Mouse (Mus musculus): ENCODE results near the gene Ciao1. TPM values are rescaled to one million over a fixed set of nuclear protein-coding genes. Genes with fewer than 3 reads are reported as not detected.
"Not testable (repeated sequence)": the region's sequence is repeated elsewhere in the genome, so short reads cannot be mapped to it uniquely, and the experiment has no call there.

Ciao1 gene
- total RNA-seq, 1 experiment, result 86.2 TPM

GRCm38 (mm10) chr2:127210701-127211100 lies 36.9 kb downstream of the Ciao1 start:
- Histone ChIP-seq H3K9ac (ENCODE audit: insufficient read depth, low read depth, low read length, poor library complexity, severe bottlenecking) (no peak overlapping the region), H3K4me3 (ENCODE audit: insufficient read depth in 1 of 2, low read depth in 1 of 2, low read length in 2 of 2, poor library complexity in 1 of 2, severe bottlenecking in 1 of 2) (no peak overlapping the region), H3K27ac (ENCODE audit: insufficient read depth, low read depth, low read length, poor library complexity, severe bottlenecking) (no peak overlapping the region), H3K4me1 (ENCODE audit: control insufficient read depth in 2 of 2, insufficient read depth in 2 of 2, low read length in 2 of 2, poor library complexity in 1 of 2) (no peaks in the 10 kb centered on the region), H3K9me3 (ENCODE audit: control insufficient read depth, insufficient read depth, low read depth, low read length) (no peaks in the 10 kb centered on the region), H3K36me3 (ENCODE audit: control insufficient read depth, insufficient read depth, low read length, poor library complexity, severe bottlenecking) (peaks cover 28% of the 10 kb centered on the region)
- in situ Hi-C loops (cut with MboI; ENCODE audit: low sequenced_read_pairs in 2 of 2, unreplicated experiment in 2 of 2), result loop anchor here in 1 of 2 experiments (25.0 kb wide), 1 partner anchor 1427 kb away; no protein-coding TSS in a partner anchor
- TF ChIP-seq CHD2 (IDR thresholded peaks at IDR 0.05; ENCODE audit: low read depth, low read length) (no peak), ZNF384 (IDR thresholded peaks at IDR 0.05; ENCODE audit: low read depth, low read length) (no peak), MAFK (IDR thresholded peaks at IDR 0.05; ENCODE audit: insufficient read depth, low read depth, low read length) (no peak), ZC3H11A (IDR thresholded peaks at IDR 0.05; ENCODE audit: borderline replicate concordance, low read depth, low read length) (no peak), HCFC1 (IDR thresholded peaks at IDR 0.05; ENCODE audit: borderline replicate concordance, insufficient read depth, low read length) (no peak)
- no peak for DNase-seq (ENCODE audit: low read depth, low spot score)

DNA sequence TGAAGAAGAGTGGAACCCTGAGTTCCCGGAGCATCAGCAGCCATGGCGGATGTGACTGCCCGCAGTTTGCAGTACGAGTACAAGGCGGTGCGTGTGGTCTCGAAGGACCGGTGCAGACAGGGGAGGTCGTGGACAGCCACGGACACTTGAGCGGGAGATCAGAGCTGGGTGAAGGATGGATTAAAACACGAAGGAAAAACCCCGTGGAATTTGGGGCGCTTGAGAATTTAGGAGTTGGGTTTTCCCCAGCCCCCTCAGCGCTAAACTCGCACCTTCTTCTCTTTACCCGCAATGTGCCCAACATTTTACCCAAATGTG lies 39.2 kb downstream of the Ciao1 start:
- DNase-seq (ENCODE audit: low read depth, low spot score), result no peak
- Histone ChIP-seq H3K4me1 (ENCODE audit: control insufficient read depth in 2 of 2, insufficient read depth in 2 of 2, low read length in 2 of 2, poor library complexity in 1 of 2) (no peaks in the 10 kb centered on the region), H3K9me3 (ENCODE audit: control insufficient read depth, insufficient read depth, low read depth, low read length) (no peaks in the 10 kb centered on the region), H3K9ac (ENCODE audit: insufficient read depth, low read depth, low read length, poor library complexity, severe bottlenecking) (peak overlapping the region; percentile 97), H3K4me3 (ENCODE audit: insufficient read depth in 1 of 2, low read depth in 1 of 2, low read length in 2 of 2, poor library complexity in 1 of 2, severe bottlenecking in 1 of 2) (peak overlapping the region; percentile 88 to 99), H3K36me3 (ENCODE audit: control insufficient read depth, insufficient read depth, low read length, poor library complexity, severe bottlenecking) (peaks cover 24% of the 10 kb centered on the region), H3K27ac (ENCODE audit: insufficient read depth, low read depth, low read length, poor library complexity, severe bottlenecking) (peak overlapping the region; percentile 68; the same call in 1 of the 2 replicates)
- in situ Hi-C loops (cut with MboI; ENCODE audit: low sequenced_read_pairs in 2 of 2, unreplicated experiment in 2 of 2), result loop anchor here in 1 of 2 experiments (25.0 kb wide), 1 partner anchor 1429 kb away; no protein-coding TSS in a partner anchor
- TF ChIP-seq CHD2 (IDR thresholded peaks at IDR 0.05; ENCODE audit: low read depth, low read length) (no peak), HCFC1 (IDR thresholded peaks at IDR 0.05; ENCODE audit: borderline replicate concordance, insufficient read depth, low read length) (no peak), ZNF384 (IDR thresholded peaks at IDR 0.05; ENCODE audit: low read depth, low read length) (no peak)

- Histone ChIP-seq H3K9me3 (ENCODE audit: control insufficient read depth, insufficient read depth, low read depth, low read length) (no peaks in the 10 kb centered on the region), H3K27ac (ENCODE audit: insufficient read depth, low read depth, low read length, poor library complexity, severe bottlenecking) (peak within 1 kb of the TSS; percentile 68), H3K36me3 (ENCODE audit: control insufficient read depth, insufficient read depth, low read length, poor library complexity, severe bottlenecking) (peaks cover 23% of the 10 kb centered on the region), H3K4me1 (ENCODE audit: control insufficient read depth in 2 of 2, insufficient read depth in 2 of 2, low read length in 2 of 2, poor library complexity in 1 of 2) (no peaks in the 10 kb centered on the region), H3K4me3 (ENCODE audit: insufficient read depth in 1 of 2, low read depth in 1 of 2, low read length in 2 of 2, poor library complexity in 1 of 2, severe bottlenecking in 1 of 2) (peak within 1 kb of the TSS; percentile 88 to 99), H3K9ac (ENCODE audit: insufficient read depth, low read depth, low read length, poor library complexity, severe bottlenecking) (peak within 1 kb of the TSS; percentile 97)
- TF ChIP-seq HCFC1 (IDR thresholded peaks at IDR 0.05; ENCODE audit: borderline replicate concordance, insufficient read depth, low read length), result peak; percentile 97
- no peak for TF ChIP-seq MAFK (IDR thresholded peaks at IDR 0.05; ENCODE audit: insufficient read depth, low read depth, low read length)
- TF ChIP-seq CHD2 (IDR thresholded peaks at IDR 0.05; ENCODE audit: low read depth, low read length), result peak; percentile 94
- no peak for TF ChIP-seq ZC3H11A (IDR thresholded peaks at IDR 0.05; ENCODE audit: borderline replicate concordance, low read depth, low read length)
- 0 out of 2 replicates have a peak, but pooled peaks have one; percentile 20 for TF ChIP-seq ZNF384 (IDR thresholded peaks at IDR 0.05; ENCODE audit: low read depth, low read length)
- DNase-seq (ENCODE audit: low read depth, low spot score), result peak; percentile 93
- in situ Hi-C loops (cut with MboI; ENCODE audit: low sequenced_read_pairs in 2 of 2, unreplicated experiment in 2 of 2), result loop anchor here in 1 of 2 experiments (25.0 kb wide), 1 partner anchor 1430 kb away; no protein-coding TSS in a partner anchor
Measured at GRCm38 (mm10) chr2:127207547-127208451, 39.8 kb downstream of the Ciao1 start, which contains the start of the genes 1810024B03Rik and Snrnp200. 1810024B03Rik (minus strand) TSS chr2:127208280. Snrnp200 (plus strand) TSS chr2:127208386.

- TF ChIP-seq ZC3H11A (IDR thresholded peaks at IDR 0.05; ENCODE audit: borderline replicate concordance, low read depth, low read length) (no peak), ZNF384 (IDR thresholded peaks at IDR 0.05; ENCODE audit: low read depth, low read length) (no peak), HCFC1 (IDR thresholded peaks at IDR 0.05; ENCODE audit: borderline replicate concordance, insufficient read depth, low read length) (no peak), CHD2 (IDR thresholded peaks at IDR 0.05; ENCODE audit: low read depth, low read length) (no peak), MAFK (IDR thresholded peaks at IDR 0.05; ENCODE audit: insufficient read depth, low read depth, low read length) (no peak)
- in situ Hi-C loops (cut with MboI; ENCODE audit: low sequenced_read_pairs in 2 of 2, unreplicated experiment in 2 of 2), result loop anchor here in 1 of 2 experiments (25.0 kb wide), 1 partner anchor 1430 kb away; no protein-coding TSS in a partner anchor
- Histone ChIP-seq H3K36me3 (ENCODE audit: control insufficient read depth, insufficient read depth, low read length, poor library complexity, severe bottlenecking) (peaks cover 16% of the 10 kb centered on the region), H3K27ac (ENCODE audit: insufficient read depth, low read depth, low read length, poor library complexity, severe bottlenecking) (no peak overlapping the region), H3K4me1 (ENCODE audit: control insufficient read depth in 2 of 2, insufficient read depth in 2 of 2, low read length in 2 of 2, poor library complexity in 1 of 2) (no peaks in the 10 kb centered on the region), H3K9ac (ENCODE audit: insufficient read depth, low read depth, low read length, poor library complexity, severe bottlenecking) (no peak overlapping the region), H3K4me3 (ENCODE audit: insufficient read depth in 1 of 2, low read depth in 1 of 2, low read length in 2 of 2, poor library complexity in 1 of 2, severe bottlenecking in 1 of 2) (0 out of 4 replicates have a peak overlapping the region, but pooled peaks of 1 of the 2 experiments have one; percentile 88), H3K9me3 (ENCODE audit: control insufficient read depth, insufficient read depth, low read depth, low read length) (no peaks in the 10 kb centered on the region)
- no peak for DNase-seq (ENCODE audit: low read depth, low spot score)
Measured at GRCm38 (mm10) chr2:127206916-127207315, 40.7 kb downstream of the Ciao1 start.

GRCm38 (mm10) chr2:127205936-127206335 lies 41.7 kb downstream of the Ciao1 start:
- H3K36me3 ChIP-seq (ENCODE audit: control insufficient read depth, insufficient read depth, low read length, poor library complexity, severe bottlenecking); DNase-seq (ENCODE audit: low read depth, low spot score); H3K27ac ChIP-seq (ENCODE audit: insufficient read depth, low read depth, low read length, poor library complexity, severe bottlenecking); H3K4me1 ChIP-seq (ENCODE audit: control insufficient read depth in 2 of 2, insufficient read depth in 2 of 2, low read length in 2 of 2, poor library complexity in 1 of 2); H3K9me3 ChIP-seq (ENCODE audit: control insufficient read depth, insufficient read depth, low read depth, low read length); H3K4me3 ChIP-seq (ENCODE audit: insufficient read depth in 1 of 2, low read depth in 1 of 2, low read length in 2 of 2, poor library complexity in 1 of 2, severe bottlenecking in 1 of 2); H3K9ac ChIP-seq (ENCODE audit: insufficient read depth, low read depth, low read length, poor library complexity, severe bottlenecking): not testable (repeated sequence)
- in situ Hi-C loops (cut with MboI; ENCODE audit: low sequenced_read_pairs in 2 of 2, unreplicated experiment in 2 of 2), result loop anchor here in 1 of 2 experiments (25.0 kb wide), 1 partner anchor 1431 kb away; no protein-coding TSS in a partner anchor

All from ES-E14 (cell line).